Mouse (Mus musculus): ENCODE measurements around the gene Cfap44.

DNA sequence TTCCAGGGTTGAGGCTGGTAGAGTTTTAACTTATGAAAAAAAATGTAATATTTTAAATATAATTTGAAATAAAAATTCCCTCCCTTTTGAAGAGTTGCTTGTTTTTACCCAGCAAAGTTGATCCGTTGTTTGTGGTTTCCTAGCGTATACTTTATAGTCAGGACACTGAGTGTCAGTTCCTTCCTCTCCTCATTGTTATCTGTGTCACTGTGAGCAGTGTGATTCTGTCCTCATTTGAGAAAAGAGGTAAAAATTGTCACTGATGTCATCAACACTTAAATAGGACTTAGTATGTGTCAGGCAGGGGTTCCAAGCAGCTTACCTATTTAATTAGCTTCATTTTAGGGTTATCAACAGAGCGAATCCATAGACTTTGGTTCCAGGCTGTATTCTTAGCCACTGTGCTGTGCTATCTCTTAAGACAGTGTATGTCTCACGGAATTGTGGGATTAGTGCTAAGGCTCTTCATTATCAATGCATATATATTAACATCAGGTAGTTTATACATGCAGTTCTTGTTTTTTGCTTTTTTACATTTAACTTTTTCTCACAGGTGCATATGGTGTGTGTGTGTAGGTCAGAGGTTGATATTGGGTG is 44.7 kb upstream of the Cfap44 start:
- TF ChIP-seq POLR2A (IDR thresholded peaks at IDR 0.05; ENCODE audit: insufficient read length, low read depth) (no peak), TCF12 (IDR thresholded peaks at IDR 0.05; ENCODE audit: insufficient read depth, poor library complexity, severe bottlenecking) (no peak), MAX (IDR thresholded peaks at IDR 0.05; ENCODE audit: low read depth) (no peak), POLR2AphosphoS2 (IDR thresholded peaks at IDR 0.05; ENCODE audit: insufficient read length, low read depth) (no peak), E2F4 (IDR thresholded peaks at IDR 0.05; ENCODE audit: insufficient read depth) (no peak), MYOD1 (IDR thresholded peaks at IDR 0.05; ENCODE audit: control insufficient read depth in 1 of 3, insufficient read length in 2 of 3, low read depth in 2 of 3) (no peak), SRF (IDR thresholded peaks at IDR 0.05; ENCODE audit: control insufficient read depth, insufficient read length, low read depth) (no peak), USF1 (IDR thresholded peaks at IDR 0.05; ENCODE audit: low read depth) (no peak), CEBPB (IDR thresholded peaks at IDR 0.05; ENCODE audit: insufficient read depth, poor library complexity, severe bottlenecking) (no peak), MYOG (IDR thresholded peaks at IDR 0.05; ENCODE audit: control insufficient read depth in 1 of 3, insufficient read depth in 1 of 3, insufficient read length in 2 of 3, low read depth in 2 of 3) (no peak), REST (IDR thresholded peaks at IDR 0.05; ENCODE audit: insufficient read depth, insufficient read length) (no peak)
